Mouse (Mus musculus) spleen, postnatal 14 days (tissue): ENCODE results near the gene Gm42417.
A peak's percentile ranks its signal among the peaks of the same experiment; 100 is the strongest.

ENCODE experiments used
- DNase-seq, 2 experiments: peaks; one replicate each; pipeline ENCODE4 v3.0.0; 2021 to 2022; ENCODE audit warnings: low spot score in 2 of 2

The Gm42417 gene

GRCm38 (mm10) chr1:36564101-36564500, 24.9 kb upstream of the Gm42417 start:
- no peak for DNase-seq

GRCm38 (mm10) chr1:36563632-36564031, 24.4 kb upstream of the Gm42417 start:
- DNase-seq, result no peak

GRCm38 (mm10) chr1:36563197-36563596, 24.0 kb upstream of the Gm42417 start:
- DNase-seq, result no peak

- DNase-seq, result no peak
Measured at GRCm38 (mm10) chr1:36562388-36562787, 23.2 kb upstream of the Gm42417 start.

- DNase-seq, result no peak
Measured at GRCm38 (mm10) chr1:36560903-36561302, 21.7 kb upstream of the Gm42417 start.

- no peak for DNase-seq
Measured at GRCm38 (mm10) chr1:36559888-36560287, 20.7 kb upstream of the Gm42417 start.

GRCm38 (mm10) chr1:36559256-36559655, 20.0 kb upstream of the Gm42417 start:
- no peak for DNase-seq

- DNase-seq, result peak in 1 of 2 experiments; percentile 19
Measured at GRCm38 (mm10) chr1:36558031-36558993, 19.1 kb upstream of the Gm42417 start, which contains the start of gene Sema4c. TSS of gene Sema4c (minus strand) at chr1:36558349.

GRCm38 (mm10) chr1:36557457-36558011, 18.3 kb upstream of the Gm42417 start:
- DNase-seq, result peak in 1 of 2 experiments; percentile 18

GRCm38 (mm10) chr1:36556553-36557456, 17.6 kb upstream of the Gm42417 start:
- DNase-seq, result peak; percentile 45 to 68

- no peak for DNase-seq
Measured at GRCm38 (mm10) chr1:36555798-36556395, 16.7 kb upstream of the Gm42417 start.

GRCm38 (mm10) chr1:36554633-36555399, 15.6 kb upstream of the Gm42417 start:
- DNase-seq, result no peak

GRCm38 (mm10) chr1:36552506-36552905, 13.3 kb upstream of the Gm42417 start:
- DNase-seq, result no peak

- DNase-seq, result no peak
Measured at GRCm38 (mm10) chr1:36551904-36552303, 12.7 kb upstream of the Gm42417 start.

GRCm38 (mm10) chr1:36550075-36550863, 11.0 kb upstream of the Gm42417 start:
- DNase-seq, result no peak

GRCm38 (mm10) chr1:36549491-36549890, 10.3 kb upstream of the Gm42417 start:
- DNase-seq, result no peak

GRCm38 (mm10) chr1:36548771-36549170, 9.5 kb upstream of the Gm42417 start:
- no peak for DNase-seq

GRCm38 (mm10) chr1:36547981-36548598, 8.9 kb upstream of the Gm42417 start:
- no peak for DNase-seq

- DNase-seq, result peak; percentile 91 to 93
Measured at GRCm38 (mm10) chr1:36546888-36547471, 7.8 kb upstream of the Gm42417 start, which contains the start of gene Ankrd39. TSS of gene Ankrd39 (minus strand) at chr1:36547445.
